8 mouse cellular contexts compared by ENCODE assay signal in genomic region chr2:165881585-165882431, GRCm38 (mm10). TPM values are rescaled to one million over a fixed set of nuclear protein-coding genes. Genes with fewer than 3 reads are reported as not detected.
DNase-seq lines count a peak whose midpoint lies in the region; ATAC-seq and TF ChIP-seq lines count a peak whose summit lies in the region.

No protein-coding gene starts in this region.

- peak overlapping the region; percentile 73; the same call in 1 of the 2 replicates for H3K4me3 ChIP-seq in G1E (ENCODE audit: low read depth, low read length)
- H3K4me3 ChIP-seq in embryonic facial prominence, embryonic 14.5 days (ENCODE audit: low read depth, low read length), result peak overlapping the region; percentile 36
- H3K4me3 ChIP-seq in limb, embryonic 13.5 days, result peak overlapping the region; percentile 42
- H3K4me3 ChIP-seq in neural tube, embryonic 14.5 days (ENCODE audit: low read depth, low read length), result peak overlapping the region; percentile 31

- H3K27me3 ChIP-seq in G1E (ENCODE audit: insufficient read depth, low read length), result no peaks in the 10 kb centered on the region
- H3K27me3 ChIP-seq in embryonic facial prominence, embryonic 14.5 days (replicated peaks; ENCODE audit: control insufficient read depth, insufficient read depth, low read length), result no peaks in the 10 kb centered on the region
- no peaks in the 10 kb centered on the region for H3K27me3 ChIP-seq in limb, embryonic 13.5 days
- no peaks in the 10 kb centered on the region for H3K27me3 ChIP-seq in neural tube, embryonic 14.5 days (ENCODE audit: control insufficient read depth, insufficient read depth, low read length)

- no peak for ATAC-seq in G1E (ENCODE audit: extremely low read depth, insufficient number of reproducible peaks, low FRiP score, poor library complexity, severe bottlenecking)
- ATAC-seq in embryonic facial prominence, embryonic 14.5 days (ENCODE audit: low read depth), result no peak
- no peak for ATAC-seq in limb, embryonic 13.5 days (ENCODE audit: low FRiP score, low read depth)
- ATAC-seq in neural tube, embryonic 14.5 days (ENCODE audit: low read depth), result no peak

- TF ChIP-seq CTCF in G1E (IDR thresholded peaks at IDR 0.05; ENCODE audit: low read depth, low read length), result no peak

- H3K4me1 ChIP-seq in G1E (ENCODE audit: insufficient read depth, low read depth, low read length), result peaks cover 94% of the 10 kb centered on the region
- H3K4me1 ChIP-seq in embryonic facial prominence, embryonic 14.5 days (ENCODE audit: control insufficient read depth, insufficient read depth, low read length), result peaks cover 96% of the 10 kb centered on the region
- H3K4me1 ChIP-seq in limb, embryonic 13.5 days, result peaks cover 98% of the 10 kb centered on the region
- H3K4me1 ChIP-seq in neural tube, embryonic 14.5 days (ENCODE audit: control insufficient read depth, insufficient read depth, low read length), result peaks cover 93% of the 10 kb centered on the region

- no peaks in the 10 kb centered on the region for H3K9me3 ChIP-seq in G1E (replicated peaks)
- no peaks in the 10 kb centered on the region for H3K9me3 ChIP-seq in embryonic facial prominence, embryonic 14.5 days (ENCODE audit: control insufficient read depth, low read length)
- no peaks in the 10 kb centered on the region for H3K9me3 ChIP-seq in limb, embryonic 13.5 days
- no peaks in the 10 kb centered on the region for H3K9me3 ChIP-seq in neural tube, embryonic 14.5 days (ENCODE audit: control insufficient read depth, low read length)

- peak overlapping the region; percentile 67 for H3K9ac ChIP-seq in embryonic facial prominence, embryonic 14.5 days (ENCODE audit: low read depth, low read length)
- H3K9ac ChIP-seq in limb, embryonic 13.5 days, result peak overlapping the region; percentile 70
- peak overlapping the region; percentile 64 for H3K9ac ChIP-seq in neural tube, embryonic 14.5 days (replicated peaks; ENCODE audit: low read depth, low read length)

- DNase-seq in 3T3-L1 (ENCODE audit: low read depth, low spot score) (peak; percentile 77), G1E (ENCODE audit: low spot score) (no peak)
- DNase-seq in embryonic facial prominence, embryonic 14.5 days (ENCODE audit: low spot score), result peak; percentile 65
- peak; percentile 39 for DNase-seq in heart, postnatal 4 days
- DNase-seq in frontal cortex, adult 2 months (ENCODE audit: extremely low spot score in 1 of 2, low spot score in 1 of 2), result no peak
- no peak for DNase-seq in gastrocnemius, postnatal 4 days (ENCODE audit: low spot score in 2 of 2)

- peak overlapping the region; percentile 99 for H3K27ac ChIP-seq in embryonic facial prominence, embryonic 14.5 days (replicated peaks; ENCODE audit: low read depth, low read length)
- H3K27ac ChIP-seq in limb, embryonic 13.5 days, result peak overlapping the region; percentile 99
- H3K27ac ChIP-seq in neural tube, embryonic 14.5 days (ENCODE audit: low read depth, low read length), result peak overlapping the region; percentile 99

- H3K36me3 ChIP-seq in G1E (replicated peaks), result peaks cover 56% of the 10 kb centered on the region
- H3K36me3 ChIP-seq in embryonic facial prominence, embryonic 14.5 days (ENCODE audit: control insufficient read depth, insufficient read depth, low read length), result peaks cover 8% of the 10 kb centered on the region; the same call in 1 of the 2 replicates
- H3K36me3 ChIP-seq in limb, embryonic 13.5 days, result no peaks in the 10 kb centered on the region
- no peaks in the 10 kb centered on the region for H3K36me3 ChIP-seq in neural tube, embryonic 14.5 days (ENCODE audit: control insufficient read depth, insufficient read depth, low read length)

- peak overlapping the region; percentile 62 for H3K4me2 ChIP-seq in embryonic facial prominence, embryonic 14.5 days (ENCODE audit: low read depth, low read length)
- H3K4me2 ChIP-seq in limb, embryonic 13.5 days (replicated peaks), result peak overlapping the region; percentile 77
- H3K4me2 ChIP-seq in neural tube, embryonic 14.5 days (ENCODE audit: low read depth, low read length), result peak overlapping the region; percentile 79

- WGBS in embryonic facial prominence, embryonic 14.5 days, result 8% methylated on average over 13 of the region's 13 CpGs
- WGBS in limb, embryonic 13.5 days, result 8% methylated on average over 13 of the region's 13 CpGs
- WGBS in neural tube, embryonic 14.5 days, result 8% methylated on average over 12 of the region's 13 CpGs

RNA-seq across cellular contexts. Expression of gene Zmynd8, which starts 17.0 kb away (rescaled TPM):
- total RNA-seq in G1E (2014; fragmentation: Nextera tagmentation) (144 and 153 TPM in 2 replicates), G1E (2017) (42.5 and 54.5 TPM in 2 replicates)
- 69.5 and 82.4 TPM in 2 replicates for polyA plus RNA-seq in G1E (2012)
- polyA plus RNA-seq in embryonic facial prominence, embryonic 14.5 days (2014; fragmentation: Nextera tagmentation; extraction: Ambion mirVana), result 28.6 and 32.7 TPM in 2 replicates
- total RNA-seq in heart, postnatal 4 days (2021), result 10 to 100 TPM; 49.5 to 50.4 TPM
- 59.4 and 65.7 TPM in 2 replicates for polyA plus RNA-seq in limb, embryonic 13.5 days (2015; fragmentation: Nextera tagmentation; extraction: Ambion mirVana)
- 63.4 and 69.3 TPM in 2 replicates for polyA plus RNA-seq in neural tube, embryonic 14.5 days (2014; fragmentation: Nextera tagmentation; extraction: Ambion mirVana)
- 79.7 and 86.6 TPM in 2 replicates for polyA plus RNA-seq in frontal cortex, adult 2 months (2012; rRNA removed)
- 10 to 100 TPM; 39.0 to 39.6 TPM for total RNA-seq in gastrocnemius, postnatal 4 days (2021)

Comparison
In these comparisons a context has a peak if more than half of its experiments do, and no peak if none do; other contexts are left out.
1. DNase-seq: peak in 3T3-L1 (single experiment), embryonic facial prominence, embryonic 14.5 days (single experiment) and heart, postnatal 4 days (single experiment); none in G1E (single experiment), frontal cortex, adult 2 months (0 of 2) and gastrocnemius, postnatal 4 days (0 of 2).
2. Peak in every context shown above with its lines, with median percentiles within 50 percentile points of each other: H3K4me3 ChIP-seq, H3K27ac ChIP-seq, H3K4me2 ChIP-seq and H3K9ac ChIP-seq.